Mouse (Mus musculus) midbrain, embryonic 10.5 days (tissue): ENCODE measurements around the gene Gm20425. TPM values are rescaled to one million over a fixed set of nuclear protein-coding genes. Genes with fewer than 3 reads are reported as not detected.

Experiments used
- DNase-seq: peaks from one replicate; pipeline ENCODE4 v3.0.0-alpha.2; 2017; ENCODE audit warnings: low spot score
- H3K27ac ChIP-seq: fragments of 300-500 bp; sonication (generic); replicated peaks from 2 replicates; pipeline ENCODE4 v1.5.1; 2016; ENCODE audit warnings: mild to moderate bottlenecking
- H3K27me3 ChIP-seq: fragments of 300-500 bp; sonication (generic); 2 replicates; pipeline ENCODE4 v1.6.1; 2016; ENCODE audit warnings: low read depth, mild to moderate bottlenecking; ENCODE audit not compliant: poor library complexity, severe bottlenecking
- H3K36me3 ChIP-seq: fragments of 300-500 bp; sonication (generic); 2 replicates; pipeline ENCODE4 v1.6.1; 2016; ENCODE audit warnings: mild to moderate bottlenecking, moderate library complexity
- H3K4me1 ChIP-seq: fragments of 300-500 bp; sonication (generic); 2 replicates; pipeline ENCODE4 v1.6.1; 2016
- H3K4me3 ChIP-seq: fragments of 300-500 bp; sonication (generic); 2 replicates; pipeline ENCODE4 v1.5.1; 2016; ENCODE audit warnings: mild to moderate bottlenecking, moderate library complexity
- H3K9me3 ChIP-seq: fragments of 300-500 bp; sonication (generic); replicated peaks from 2 replicates; pipeline ENCODE4 v1.6.1; 2016; ENCODE audit warnings: mild to moderate bottlenecking
- WGBS: fragments of 180-500 bp; shearing (Covaris S2); methylation state at CpG from one replicate; pipeline ENCODE4 v1.1.7; 2016; 5-methylcytosine and 5-hydroxymethylcytosine counted together
- polyA plus RNA-seq: library from polyadenylated mRNA; unstranded; fragments of >200 nt; fragmentation: Nextera tagmentation; extraction: Ambion mirVana; gene quantifications from 2 replicates; pipeline ENCODE4 v1.2.1, GENCODE M21; 2016

Gene Gm20425
- polyA plus RNA-seq, 1 experiment from 2014 or later = not detected

- Histone ChIP-seq H3K27me3 (no peaks in the 10 kb centered on the region), H3K27ac (no peak overlapping the region), H3K9me3 (no peaks in the 10 kb centered on the region), H3K36me3 (no peaks in the 10 kb centered on the region), H3K4me3 (no peak overlapping the region), H3K4me1 (peaks cover 4% of the 10 kb centered on the region; the same call in 1 of the 2 replicates)
- no peak for DNase-seq
- WGBS = 86% methylated on average over 28 of the region's 28 CpGs
Measured at GRCm38 (mm10) chr9:103212654-103213420, 17.3 kb downstream of the Gm20425 start.

DNA sequence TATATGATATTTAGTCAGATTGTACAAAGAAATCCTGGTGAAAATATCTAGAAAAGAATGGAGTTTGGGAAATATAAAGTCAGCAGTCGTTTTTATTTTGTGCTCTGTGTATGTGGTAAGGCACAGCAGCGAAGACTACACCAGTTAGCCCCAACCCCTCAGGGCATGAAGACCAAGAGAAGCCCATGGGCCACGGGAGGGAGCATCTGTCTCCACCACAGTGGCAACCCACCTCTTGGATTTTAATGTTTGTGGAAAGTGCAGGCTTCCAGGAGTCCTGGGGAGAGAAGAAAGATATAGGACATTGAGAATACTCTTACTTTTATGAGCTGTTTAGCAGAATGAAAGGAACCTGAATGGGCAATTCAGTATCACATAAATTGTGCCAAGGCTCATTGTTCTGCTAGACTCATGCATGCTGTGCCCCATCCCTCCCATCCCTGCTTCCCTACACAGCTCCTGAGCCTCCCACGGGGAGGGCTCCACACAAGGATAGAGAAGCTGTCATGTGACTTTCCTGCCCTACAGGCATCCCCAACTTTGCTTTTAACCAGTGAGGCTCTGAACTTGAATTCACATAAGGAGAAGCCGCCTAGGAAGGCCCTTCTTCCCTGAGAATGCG, 21.2 kb downstream of the Gm20425 start:
- no peaks in the 10 kb centered on the region for H3K36me3 ChIP-seq
- H3K27me3 ChIP-seq = no peaks in the 10 kb centered on the region
- no peak for DNase-seq
- WGBS = 60% methylated on average over 6 of the region's 6 CpGs
- no peaks in the 10 kb centered on the region for H3K9me3 ChIP-seq
- no peak overlapping the region for H3K27ac ChIP-seq
- H3K4me1 ChIP-seq = peaks cover 7% of the 10 kb centered on the region; the same call in 1 of the 2 replicates
- H3K4me3 ChIP-seq = no peak overlapping the region

DNA sequence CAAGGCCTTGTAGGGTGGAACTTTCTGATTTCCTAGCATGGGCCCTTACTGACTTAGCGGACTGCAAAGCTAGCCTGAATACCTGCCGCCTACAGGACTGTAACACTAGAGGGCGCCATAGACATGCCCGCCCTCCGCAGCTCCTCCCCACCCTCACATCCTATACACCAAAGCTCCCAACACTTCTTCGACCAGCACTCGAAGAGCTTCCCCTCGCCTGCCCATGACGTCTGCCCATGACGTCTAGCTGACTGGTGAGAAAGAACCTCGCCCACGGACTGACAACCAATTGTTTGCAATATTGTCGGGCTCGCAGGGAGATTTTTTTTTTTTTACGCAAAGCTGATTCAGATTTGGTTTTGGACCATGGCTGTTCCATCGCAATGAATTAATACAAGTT, 22.3 kb downstream of the Gm20425 start:
- WGBS = 10% methylated on average over 16 of the region's 16 CpGs
- no peaks in the 10 kb centered on the region for H3K36me3 ChIP-seq
- DNase-seq = peak; percentile 79
- no peaks in the 10 kb centered on the region for H3K9me3 ChIP-seq
- H3K27ac ChIP-seq = no peak overlapping the region
- no peaks in the 10 kb centered on the region for H3K27me3 ChIP-seq
- H3K4me3 ChIP-seq = peak overlapping the region; percentile 37
- peaks cover 7% of the 10 kb centered on the region; the same call in 1 of the 2 replicates for H3K4me1 ChIP-seq

GRCm38 (mm10) chr9:103205786-103206185, 24.3 kb downstream of the Gm20425 start:
- 96% methylated on average over 5 of the region's 5 CpGs for WGBS
- DNase-seq = no peak
- H3K27ac ChIP-seq = no peak overlapping the region
- no peaks in the 10 kb centered on the region for H3K27me3 ChIP-seq
- no peak overlapping the region for H3K4me3 ChIP-seq
- H3K9me3 ChIP-seq = no peaks in the 10 kb centered on the region
- H3K36me3 ChIP-seq = no peaks in the 10 kb centered on the region
- peaks cover 11% of the 10 kb centered on the region; the same call in 1 of the 2 replicates for H3K4me1 ChIP-seq

DNA sequence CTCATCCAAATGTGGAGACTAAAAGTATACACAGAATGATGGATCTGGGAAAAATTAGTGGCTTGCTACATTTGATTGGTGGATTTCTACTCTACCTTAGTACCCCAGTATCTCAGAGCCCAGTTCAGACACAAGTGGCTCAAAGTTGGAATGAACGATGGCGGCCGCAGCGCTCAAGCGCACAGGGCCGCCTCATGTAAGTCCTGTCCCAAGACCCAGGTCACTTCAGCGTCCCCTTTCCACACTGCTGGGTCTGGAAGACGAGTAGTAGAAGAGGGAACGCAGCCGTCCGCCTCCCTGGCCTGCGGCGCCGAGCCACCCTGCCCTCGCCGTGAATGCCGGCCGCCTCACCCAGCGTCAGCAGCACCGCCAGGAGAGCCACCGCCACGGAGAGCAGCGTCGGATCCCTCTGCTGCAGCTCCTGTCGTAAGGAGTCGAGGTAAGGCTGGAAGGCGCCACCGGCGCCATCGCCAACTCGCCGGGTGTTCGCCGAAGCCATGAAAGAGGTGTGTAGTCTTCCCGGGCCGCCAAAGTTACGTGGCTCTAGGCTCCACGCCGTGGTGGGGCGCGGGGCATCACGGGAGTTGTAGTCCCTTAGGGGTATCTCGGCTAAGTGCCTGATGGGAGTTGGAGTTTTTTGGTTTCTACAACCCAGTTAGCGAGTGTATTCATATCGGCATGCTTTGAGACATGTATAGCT, 28.4 kb downstream of the Gm20425 start, which contains the start of gene Srprb:
Srprb (minus strand) TSS at position 577 of the 700 bp plus-strand sequence.
- Histone ChIP-seq H3K36me3 (peaks cover 39% of the 10 kb centered on the region), H3K27me3 (no peaks in the 10 kb centered on the region), H3K27ac (peak within 1 kb of the TSS; percentile 95), H3K4me1 (peaks cover 8% of the 10 kb centered on the region; the same call in 1 of the 2 replicates), H3K4me3 (peak within 1 kb of the TSS; percentile 95), H3K9me3 (no peaks in the 10 kb centered on the region)
- peak; percentile 90 for DNase-seq
- under 1% methylated on average over 45 of the region's 45 CpGs for WGBS

- H3K27me3 ChIP-seq = no peaks in the 10 kb centered on the region
- no peaks in the 10 kb centered on the region for H3K4me1 ChIP-seq
- no peak overlapping the region for H3K27ac ChIP-seq
- WGBS = 94% methylated on average over 4 of the region's 4 CpGs
- no peaks in the 10 kb centered on the region for H3K9me3 ChIP-seq
- H3K36me3 ChIP-seq = peaks cover 67% of the 10 kb centered on the region
- DNase-seq = no peak
- no peak overlapping the region for H3K4me3 ChIP-seq
Measured at GRCm38 (mm10) chr9:103188416-103188815, 41.7 kb downstream of the Gm20425 start.

DNA sequence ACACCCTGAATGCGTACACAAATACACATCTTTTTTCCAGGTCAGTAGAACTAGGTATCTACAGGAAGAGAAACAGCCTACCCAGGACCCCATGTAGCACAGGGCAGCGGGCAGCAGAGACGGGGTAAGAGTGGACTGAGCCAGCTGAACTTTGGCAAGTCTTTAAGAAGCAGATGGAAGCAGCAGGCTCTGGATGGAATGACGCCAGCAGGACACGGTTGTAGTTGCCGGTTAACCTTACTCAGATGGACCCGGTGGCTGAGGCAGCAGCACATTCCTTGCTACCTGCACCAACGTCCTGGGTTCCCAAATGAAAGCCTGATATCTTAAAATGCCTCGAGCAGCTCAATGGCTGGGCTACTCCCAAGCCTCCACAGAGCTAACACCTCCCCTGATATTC, 43.4 kb downstream of the Gm20425 start:
- no peak for DNase-seq
- 81% methylated on average over 9 of the region's 9 CpGs for WGBS
- Histone ChIP-seq H3K4me1 (0 out of 2 replicates have a peak, but pooled peaks cover 2% of the 10 kb centered on the region), H3K4me3 (no peak overlapping the region), H3K9me3 (no peaks in the 10 kb centered on the region), H3K36me3 (peaks cover 54% of the 10 kb centered on the region), H3K27ac (no peak overlapping the region), H3K27me3 (no peaks in the 10 kb centered on the region)

- peaks cover 7% of the 10 kb centered on the region for H3K4me1 ChIP-seq
- H3K36me3 ChIP-seq = peaks cover 46% of the 10 kb centered on the region
- WGBS = 94% methylated on average over 8 of the region's 8 CpGs
- DNase-seq = no peak
- no peaks in the 10 kb centered on the region for H3K9me3 ChIP-seq
- H3K27ac ChIP-seq = no peak overlapping the region
- no peak overlapping the region for H3K4me3 ChIP-seq
- H3K27me3 ChIP-seq = no peaks in the 10 kb centered on the region
Measured at GRCm38 (mm10) chr9:103185946-103186345, 44.2 kb downstream of the Gm20425 start.

DNA sequence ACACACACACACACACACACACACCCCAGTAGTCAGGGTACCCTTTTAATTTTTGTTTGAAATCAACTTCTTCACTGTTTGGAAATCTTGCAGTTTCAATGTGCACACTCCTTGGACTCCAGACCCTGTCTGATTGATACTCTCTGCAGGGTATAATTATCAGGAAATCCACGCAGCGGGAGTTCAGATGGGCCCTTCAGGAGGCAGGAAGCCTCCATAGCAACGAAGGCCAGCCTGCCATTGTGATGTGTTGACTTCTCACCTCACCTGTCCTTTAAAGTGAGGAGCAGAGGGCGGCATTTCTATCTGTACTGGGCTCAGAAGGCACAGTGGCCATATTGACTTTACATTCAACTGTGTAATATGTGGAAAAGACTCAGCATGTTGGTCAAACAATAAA, 45.3 kb downstream of the Gm20425 start:
- Histone ChIP-seq H3K4me3 (no peak overlapping the region), H3K27ac (no peak overlapping the region), H3K4me1 (peaks cover 17% of the 10 kb centered on the region), H3K27me3 (no peaks in the 10 kb centered on the region), H3K36me3 (peaks cover 35% of the 10 kb centered on the region), H3K9me3 (no peaks in the 10 kb centered on the region)
- DNase-seq = no peak
- WGBS = 76% methylated on average over 4 of the region's 4 CpGs

GRCm38 (mm10) chr9:103181886-103182285, 48.2 kb downstream of the Gm20425 start:
- 89% methylated on average over 8 of the region's 8 CpGs for WGBS
- Histone ChIP-seq H3K27ac (no peak overlapping the region), H3K27me3 (no peaks in the 10 kb centered on the region), H3K9me3 (no peaks in the 10 kb centered on the region), H3K4me1 (peaks cover 18% of the 10 kb centered on the region), H3K36me3 (peaks cover 13% of the 10 kb centered on the region; the same call in 1 of the 2 replicates), H3K4me3 (no peak overlapping the region)
- DNase-seq = no peak

DNA sequence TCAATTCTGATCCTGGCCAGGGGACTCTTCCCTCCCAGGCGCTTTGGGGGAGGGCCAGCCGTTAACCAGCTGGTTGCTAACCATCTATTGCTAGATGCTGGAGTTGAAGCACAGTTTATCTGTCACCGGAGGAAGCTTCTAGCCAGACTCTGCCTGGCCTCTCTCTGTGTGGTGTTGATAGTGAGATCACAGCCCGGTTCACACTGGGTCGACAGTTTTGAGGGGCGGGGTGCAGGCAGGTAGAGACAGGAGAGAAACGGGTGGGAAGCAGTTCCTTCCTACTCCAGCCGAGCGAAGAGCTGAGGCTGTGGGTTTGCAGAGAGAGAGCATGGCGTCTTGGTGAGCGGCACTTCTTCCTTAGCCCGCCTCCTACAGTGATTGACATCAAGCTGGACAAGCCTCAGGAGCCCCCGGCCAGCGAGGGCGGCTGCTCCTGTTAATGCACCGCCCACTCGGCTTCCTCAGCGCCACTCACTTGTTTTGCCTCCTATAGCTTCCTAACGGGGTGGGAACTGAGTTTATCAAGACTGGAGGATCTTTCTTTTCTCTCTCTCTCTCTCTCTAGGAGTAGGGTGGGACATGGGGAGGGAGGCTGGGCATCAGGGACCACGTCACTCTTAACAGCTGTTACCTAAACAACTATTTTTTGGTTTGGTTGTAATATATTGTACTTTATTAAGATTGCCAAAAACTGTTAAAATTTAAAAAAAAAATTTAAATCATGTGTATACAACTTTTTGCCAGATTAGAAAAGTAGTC, 49.1 kb downstream of the Gm20425 start:
- H3K4me3 ChIP-seq = peak overlapping the region; percentile 49

GRCm38 (mm10) chr9:103180303-103180702, 49.8 kb downstream of the Gm20425 start:
- H3K4me1 ChIP-seq = peaks cover 18% of the 10 kb centered on the region
- peak overlapping the region; percentile 49 for H3K4me3 ChIP-seq
- WGBS = 73% methylated on average over 3 of the region's 3 CpGs
- DNase-seq = no peak
- H3K9me3 ChIP-seq = no peaks in the 10 kb centered on the region
- peaks cover 10% of the 10 kb centered on the region; the same call in 1 of the 2 replicates for H3K36me3 ChIP-seq
- no peaks in the 10 kb centered on the region for H3K27me3 ChIP-seq
- H3K27ac ChIP-seq = peak overlapping the region; percentile 75

More for the DNA sequence above, 49.1 kb downstream of the Gm20425 start:
- 3% methylated on average over 20 of the region's 20 CpGs for WGBS
- Histone ChIP-seq H3K36me3 (peaks cover 10% of the 10 kb centered on the region; the same call in 1 of the 2 replicates), H3K27ac (peak overlapping the region; percentile 75), H3K4me1 (peaks cover 18% of the 10 kb centered on the region), H3K27me3 (no peaks in the 10 kb centered on the region), H3K9me3 (no peaks in the 10 kb centered on the region)
- DNase-seq = peak; percentile 82
